Mouse (Mus musculus): ENCODE results near the gene Gls.

Gene Gls

DNA sequence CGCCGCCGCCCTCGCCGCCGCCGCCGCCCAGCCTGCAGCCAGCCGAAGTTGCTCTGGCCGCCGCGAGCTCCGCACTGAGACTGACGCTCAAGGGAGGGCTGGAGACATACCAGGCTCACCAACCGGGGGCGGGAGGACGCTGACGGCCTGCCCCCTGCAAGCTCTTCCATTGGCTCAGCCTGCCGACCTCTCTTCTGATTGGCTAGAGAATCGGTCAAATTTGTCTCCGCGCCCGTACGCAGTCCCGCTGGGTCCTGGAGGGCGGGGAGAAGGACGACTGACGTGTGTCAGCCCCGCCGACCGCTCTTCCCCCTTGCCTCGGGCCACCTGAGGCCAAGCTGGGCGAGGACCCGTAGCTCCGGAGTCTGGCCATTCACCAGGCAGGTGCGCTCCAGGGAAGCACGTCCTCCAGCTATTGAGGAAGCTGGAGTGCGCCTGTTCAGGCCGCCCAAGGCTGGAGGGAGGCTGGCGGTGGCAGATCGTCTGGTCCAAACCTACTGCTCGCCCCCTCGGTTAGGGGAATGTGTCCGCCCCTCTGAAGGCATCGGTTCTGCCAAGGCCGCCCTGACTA is at the start of gene Gls:
Gene Gls, minus strand, starts transcription at position 90 of the 571 bp plus-strand sequence.
- DNase-seq = peak; percentile 97

DNA sequence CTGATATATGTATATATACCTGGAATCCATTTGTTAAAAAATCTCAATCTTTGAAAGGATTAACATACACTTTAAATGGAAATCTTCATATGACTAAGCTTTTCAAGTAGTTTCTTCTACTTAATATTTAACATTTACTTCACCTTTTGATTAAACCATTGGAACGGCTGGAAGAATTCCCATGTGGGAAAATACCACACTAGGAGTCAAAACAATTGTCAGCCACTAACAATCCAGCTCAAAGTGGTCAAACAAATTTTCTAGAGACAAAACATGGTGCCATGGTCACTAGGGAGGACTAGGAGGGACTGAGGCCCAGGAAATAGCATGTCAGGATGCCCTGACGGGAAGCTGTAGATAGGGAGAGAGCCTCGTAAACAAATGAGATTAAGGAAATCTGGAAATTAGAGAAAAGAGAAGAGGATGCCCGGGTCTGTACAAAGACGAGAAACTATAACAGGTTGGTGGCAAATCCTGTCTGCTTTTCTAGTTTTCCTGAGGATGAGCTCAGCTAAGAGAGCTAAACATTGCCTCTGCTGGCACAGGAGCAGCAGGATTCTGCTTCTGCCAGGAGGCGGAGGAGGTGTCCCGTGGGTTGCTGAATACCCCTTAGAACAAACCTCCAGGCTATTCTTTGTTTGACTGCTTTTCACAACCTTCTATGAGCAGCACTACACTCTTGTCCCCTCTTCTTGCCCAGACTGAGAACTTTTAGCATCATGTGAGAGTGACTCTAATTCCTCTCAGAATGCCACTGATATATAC is 47.0 kb upstream of the Gls start:
- DNase-seq = no peak

DNA sequence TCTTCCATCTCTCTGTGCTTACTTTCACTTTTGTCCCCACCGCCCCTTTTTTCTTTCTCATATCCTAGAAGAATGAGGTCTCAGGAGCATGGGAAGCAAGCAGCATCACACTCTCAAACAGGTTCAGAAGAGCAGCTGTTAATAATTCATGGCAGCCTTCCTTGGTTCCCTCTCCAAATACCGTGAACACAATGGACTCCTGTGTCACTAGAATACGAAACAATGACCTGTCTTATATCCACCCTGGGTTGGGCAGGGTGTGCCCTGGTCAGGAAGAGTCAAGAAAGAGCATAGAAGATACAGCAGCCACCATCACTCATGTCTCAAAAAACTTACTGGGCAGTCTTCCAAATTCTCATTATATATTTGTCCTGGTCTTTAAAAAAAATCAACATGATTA is 46.3 kb upstream of the Gls start:
- no peak for DNase-seq

DNA sequence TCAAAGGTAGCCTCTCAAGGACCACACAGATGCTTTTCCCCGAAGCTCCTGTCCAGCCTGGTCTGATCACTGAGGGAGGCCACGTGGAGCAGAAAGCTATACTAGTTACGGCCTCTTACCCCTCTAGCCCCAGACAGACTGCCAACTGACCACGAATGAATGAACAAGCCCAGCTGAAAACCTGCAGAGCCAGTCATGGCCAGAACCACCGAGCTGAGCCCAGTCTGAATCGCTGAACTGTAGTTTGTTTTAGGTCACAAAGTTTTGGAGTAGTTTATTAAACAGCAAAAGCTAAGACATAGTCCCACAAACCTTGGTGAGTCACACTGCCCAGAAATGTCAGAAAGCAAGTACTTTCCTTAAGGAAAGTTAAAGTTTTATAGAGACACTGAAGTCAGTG is 45.0 kb upstream of the Gls start:
- peak; percentile 81 for DNase-seq

DNA sequence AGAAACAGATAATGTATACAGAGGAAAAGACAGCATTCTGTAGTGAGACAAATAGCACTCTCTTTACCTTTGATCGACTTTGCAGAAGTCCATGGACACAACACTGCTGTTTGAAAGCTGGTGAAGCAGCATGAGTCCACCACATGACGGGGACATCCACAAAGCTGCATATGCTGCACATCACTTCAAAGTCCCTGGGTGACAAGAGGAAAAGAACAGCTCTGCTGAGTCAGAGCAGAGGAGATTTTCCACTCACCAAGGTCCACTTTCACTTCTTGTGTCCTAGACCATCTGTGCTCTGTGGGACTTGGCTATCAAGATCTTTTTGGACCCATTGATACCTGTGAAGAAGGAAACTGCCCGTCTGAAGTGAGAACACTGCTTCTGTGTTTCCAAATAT is 41.2 kb upstream of the Gls start:
- DNase-seq = no peak

DNA sequence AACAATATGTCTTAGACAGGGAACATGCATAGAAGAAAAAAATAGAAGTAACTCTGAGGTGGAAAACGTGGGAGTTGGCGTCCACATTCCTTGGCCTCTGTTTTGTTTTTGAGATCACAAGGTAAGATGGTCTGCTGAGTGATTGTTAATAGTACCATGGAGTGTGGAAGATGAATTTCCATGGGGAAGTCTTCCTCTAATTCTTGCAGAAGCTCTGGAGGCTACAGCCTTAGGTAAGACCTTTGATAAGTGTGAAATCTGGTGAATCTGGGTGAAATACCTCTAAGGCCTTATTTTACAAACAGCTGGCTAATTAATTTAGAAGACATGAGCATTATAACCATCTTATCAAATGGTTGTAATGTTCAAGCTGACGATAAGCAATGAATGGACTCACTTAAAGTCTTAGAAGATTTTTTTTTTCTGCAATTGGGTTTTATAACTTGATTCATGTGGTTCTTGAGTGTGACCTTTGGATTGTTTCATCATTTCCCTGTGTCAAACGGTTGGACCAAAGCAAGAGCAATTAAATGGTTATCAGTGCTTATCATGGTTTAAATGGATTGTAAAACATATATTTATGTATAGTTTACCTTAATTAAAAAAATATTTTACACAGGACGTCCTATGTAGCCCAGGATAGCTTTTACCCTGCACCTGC is 39.1 kb upstream of the Gls start:
- DNase-seq = no peak

DNA sequence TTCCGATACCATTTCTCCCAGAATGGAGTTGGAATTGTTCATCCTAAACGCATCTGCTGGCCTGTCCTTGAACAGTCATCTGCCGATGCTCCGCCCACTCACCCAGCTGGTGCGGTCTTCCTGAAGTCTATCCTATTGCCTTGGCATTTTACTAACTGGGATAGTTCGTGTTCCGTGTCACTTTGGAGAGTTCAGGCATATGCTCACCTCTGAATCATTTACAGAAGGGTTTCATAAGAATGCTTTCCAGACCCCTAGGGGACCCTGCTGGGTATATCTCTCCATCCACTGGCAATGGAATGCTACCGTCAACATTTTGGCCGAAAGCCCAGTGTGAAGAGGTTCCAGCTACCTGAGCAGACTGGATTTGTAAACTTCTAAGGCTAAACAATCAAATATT is 37.3 kb upstream of the Gls start:
- peak; percentile 76 for DNase-seq

DNA sequence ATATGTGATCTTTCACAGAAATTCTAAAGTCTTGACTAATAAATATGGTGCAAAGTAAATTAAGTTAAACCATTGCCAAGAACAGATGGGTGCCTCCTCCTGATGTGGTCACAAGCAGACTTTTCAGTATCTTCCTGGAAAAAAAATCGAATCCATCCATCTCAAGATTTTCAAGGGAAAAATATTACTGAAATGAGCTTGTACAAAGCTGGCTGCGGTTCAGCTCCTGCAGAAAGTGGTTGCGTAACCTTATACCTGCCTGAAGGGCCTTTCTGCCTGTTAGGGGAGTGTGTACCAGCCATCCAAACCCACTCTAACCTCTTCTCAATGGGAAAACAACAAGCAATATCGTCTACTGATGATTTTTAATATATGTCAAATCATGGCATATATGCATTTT is 36.6 kb upstream of the Gls start:
- no peak for DNase-seq

DNA sequence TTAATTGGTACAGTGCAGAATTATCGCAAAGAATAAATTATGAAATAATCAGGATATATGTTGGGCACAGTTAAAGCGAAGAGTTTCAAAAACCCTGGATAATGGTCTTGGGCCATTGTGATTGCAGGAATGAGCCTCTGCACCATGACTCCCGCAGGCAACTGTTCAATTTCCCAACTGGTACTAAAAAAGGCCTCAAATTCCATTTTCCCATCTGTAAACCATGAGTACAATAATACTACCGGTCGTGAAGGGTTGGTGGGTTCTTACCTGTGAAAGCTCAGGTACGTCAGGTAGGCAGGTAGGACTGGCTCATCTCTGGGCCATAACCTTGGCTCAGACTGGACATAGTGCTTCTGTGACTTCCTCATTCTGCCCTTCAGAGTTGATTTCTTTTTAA is 35.0 kb upstream of the Gls start:
- no peak for DNase-seq

DNA sequence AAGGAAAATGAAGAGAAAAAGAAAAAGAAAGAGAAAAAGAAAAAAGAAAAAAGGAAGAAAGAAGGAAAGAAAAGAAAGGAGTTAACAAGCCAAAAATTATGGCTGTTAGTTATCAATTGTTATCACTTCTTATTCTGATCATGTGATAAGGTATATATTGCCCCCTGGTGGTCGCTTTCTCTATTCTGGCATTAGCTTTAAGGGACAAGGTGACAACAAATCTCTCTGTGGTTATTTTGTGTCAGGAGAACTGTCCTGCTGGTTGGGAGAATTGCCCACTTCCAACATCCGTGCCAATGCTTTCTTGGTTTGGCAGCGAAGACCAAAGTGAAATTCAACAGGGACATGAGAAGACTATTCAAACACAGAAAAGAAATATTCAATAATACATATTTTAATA is 34.6 kb upstream of the Gls start:
- peak; percentile 79 for DNase-seq

DNA sequence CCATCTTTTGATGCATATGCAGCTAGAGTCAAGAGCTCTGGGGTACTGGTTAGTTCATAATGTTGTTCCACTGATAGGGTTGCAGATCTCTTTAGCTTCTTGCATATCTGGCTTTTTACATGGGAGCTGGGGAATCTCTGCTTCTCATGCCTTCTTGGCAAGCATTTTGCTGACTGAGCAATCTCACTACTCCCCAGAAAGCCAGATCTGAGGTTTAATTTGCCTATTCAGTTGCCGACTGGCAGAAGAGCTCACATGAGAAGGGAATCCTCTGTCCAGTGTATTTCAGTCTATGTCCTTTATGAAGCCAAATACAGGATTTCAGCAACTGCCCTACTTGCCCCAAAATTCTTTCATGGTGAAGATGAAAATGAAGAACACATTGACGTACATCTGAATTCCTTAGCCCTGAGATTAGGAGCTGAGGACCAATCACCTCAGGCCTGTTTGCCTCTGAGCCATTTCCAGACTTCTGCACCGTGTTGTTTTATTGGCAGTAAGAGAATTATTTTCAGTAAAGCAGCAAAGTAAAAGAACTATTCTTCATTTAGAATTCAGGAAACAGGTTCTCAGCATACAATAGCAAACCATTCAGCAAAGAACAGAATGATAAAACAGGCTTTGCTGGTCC is 33.0 kb upstream of the Gls start:
- no peak for DNase-seq

DNA sequence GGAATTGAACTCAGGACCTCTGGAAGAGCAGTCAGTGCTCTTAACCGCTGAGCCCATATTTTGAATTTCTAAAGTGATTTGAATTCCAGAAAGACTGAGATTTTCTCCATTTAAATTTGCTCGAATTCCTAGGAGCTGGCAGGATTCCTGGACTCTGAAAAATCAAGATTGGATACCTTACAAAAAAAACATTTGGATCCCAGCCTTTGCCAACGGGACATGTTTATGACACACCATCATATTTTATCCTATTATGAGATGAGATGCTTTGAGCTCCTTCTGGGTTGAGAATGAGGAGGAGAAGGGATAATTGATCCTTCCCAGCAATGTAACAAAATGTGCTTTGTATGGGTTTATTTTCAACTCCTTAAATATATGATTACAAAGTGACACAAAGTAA is 31.3 kb upstream of the Gls start:
- no peak for DNase-seq

DNA sequence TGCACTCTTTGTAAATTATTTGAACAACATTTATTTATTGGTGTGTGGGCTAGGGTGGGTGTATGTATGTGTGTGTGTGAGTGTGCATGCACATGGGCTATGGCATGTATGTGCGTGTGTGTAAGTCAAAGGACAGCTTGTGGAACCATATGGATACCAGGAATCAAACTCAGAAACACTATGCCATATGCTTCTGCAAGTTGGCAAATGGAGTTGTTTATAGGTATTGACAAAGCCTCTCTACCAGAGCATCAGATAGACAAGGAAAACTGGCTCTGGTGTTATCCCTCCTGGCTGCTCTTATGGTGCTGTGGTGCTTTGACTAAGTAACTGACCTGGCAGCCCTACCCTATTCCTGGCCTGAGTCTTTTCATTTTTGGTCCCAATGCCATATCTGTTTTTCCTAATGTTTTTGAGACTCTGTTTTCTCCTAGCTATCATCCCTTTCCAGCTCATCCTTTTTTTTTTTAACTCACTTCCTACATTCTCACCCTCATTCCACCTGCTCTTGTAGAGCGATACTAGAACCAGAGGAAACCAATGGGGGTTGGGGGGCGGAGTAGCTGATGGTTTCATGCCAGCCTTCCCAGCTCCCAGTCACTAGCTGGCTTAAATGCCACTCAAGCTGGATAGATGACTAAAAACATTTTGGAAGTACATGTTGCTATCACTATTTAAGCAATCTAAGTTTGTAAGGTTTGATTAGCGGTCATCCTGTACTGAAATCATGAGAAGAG is 27.5 kb upstream of the Gls start:
- DNase-seq = no peak

DNA sequence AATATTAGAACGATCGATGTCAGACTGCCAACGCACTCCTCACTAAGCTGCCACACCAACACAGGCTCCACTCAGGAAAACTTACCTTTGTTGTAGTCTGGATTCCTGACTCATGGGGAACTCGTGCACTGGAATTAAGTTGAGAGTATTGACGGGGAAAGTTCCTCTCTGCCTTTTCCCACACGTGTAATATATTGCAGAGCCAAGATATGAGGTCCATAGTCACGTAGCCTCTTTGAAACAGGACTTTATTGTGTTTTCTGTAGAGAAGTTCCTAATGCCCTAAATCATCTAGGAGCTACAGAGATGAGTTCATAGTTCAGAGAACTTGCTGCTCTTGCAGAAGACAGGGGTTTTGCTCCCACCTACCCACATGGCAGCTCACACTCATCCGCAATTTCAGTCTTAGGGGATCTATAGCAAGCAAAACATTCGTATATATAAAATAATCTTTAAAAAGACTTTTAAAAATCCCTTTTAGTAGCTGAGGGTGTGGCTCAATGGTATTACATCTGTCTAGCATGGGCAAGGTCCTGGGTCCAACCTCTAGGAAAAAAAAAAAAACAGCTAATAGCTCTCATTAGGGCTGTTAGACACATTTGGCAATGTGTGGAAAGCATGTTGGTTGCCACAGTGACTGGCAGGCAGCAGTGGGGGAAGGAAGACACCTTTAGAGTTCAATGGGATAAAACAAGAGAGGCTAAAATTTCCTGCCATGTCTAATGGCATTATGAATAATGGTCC is 25.1 kb upstream of the Gls start:
- no peak for DNase-seq

DNA sequence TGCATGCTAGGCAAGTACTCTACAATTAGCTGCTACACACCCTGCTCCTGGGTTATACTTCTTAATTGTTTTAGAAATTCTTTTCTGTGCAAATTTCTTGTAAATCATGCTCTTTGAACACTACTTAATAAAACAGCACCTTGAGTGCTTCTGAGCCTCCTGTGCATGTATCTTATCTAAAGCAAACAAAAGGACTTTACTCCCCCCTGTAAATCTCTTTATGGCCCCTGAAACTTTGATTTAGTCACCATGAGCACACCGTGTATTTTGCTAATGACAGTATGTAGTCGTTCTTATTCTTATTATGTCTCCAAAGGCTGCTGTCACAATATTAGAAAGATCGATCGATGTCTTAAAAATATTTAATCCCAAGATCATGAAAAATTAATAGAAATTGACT is 23.9 kb upstream of the Gls start:
- no peak for DNase-seq

DNA sequence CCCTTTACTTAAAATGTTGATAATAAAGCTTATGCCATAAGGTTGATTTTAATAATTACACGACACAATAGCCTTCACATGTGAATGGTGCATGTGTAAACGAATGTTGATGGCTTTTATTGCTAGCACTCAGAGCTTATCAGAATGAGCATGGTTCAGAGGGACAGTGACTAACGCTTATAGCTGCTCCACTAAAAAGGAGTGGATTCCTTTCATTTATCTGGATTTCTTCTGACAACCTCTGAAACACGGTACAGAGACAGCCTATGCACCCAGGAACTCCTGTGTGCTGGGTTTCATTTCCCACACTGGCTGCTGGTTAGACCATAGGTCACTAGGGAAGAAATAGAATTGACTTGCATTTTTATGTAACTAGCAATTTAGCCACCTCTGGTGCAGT is 23.2 kb upstream of the Gls start:
- DNase-seq = no peak

DNA sequence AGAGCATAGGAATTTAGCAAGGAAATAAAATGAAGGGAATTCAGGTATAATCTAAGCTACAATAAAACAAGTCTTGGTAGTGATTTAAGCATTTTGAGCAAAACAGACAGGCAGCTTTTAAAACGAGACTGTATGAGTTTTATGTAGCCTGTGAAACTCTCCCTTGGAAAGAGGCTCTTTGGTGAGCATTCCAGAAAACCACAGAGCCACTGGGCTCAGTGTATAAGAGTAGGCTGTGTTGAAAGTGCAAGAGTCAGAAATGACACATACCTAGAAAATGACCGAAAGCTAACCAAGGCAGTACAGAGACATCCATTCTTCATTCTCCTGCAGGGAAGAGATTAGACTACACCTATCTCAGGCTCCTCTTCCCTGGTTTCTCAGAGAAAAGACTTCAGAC is 21.4 kb upstream of the Gls start:
- no peak for DNase-seq

DNA sequence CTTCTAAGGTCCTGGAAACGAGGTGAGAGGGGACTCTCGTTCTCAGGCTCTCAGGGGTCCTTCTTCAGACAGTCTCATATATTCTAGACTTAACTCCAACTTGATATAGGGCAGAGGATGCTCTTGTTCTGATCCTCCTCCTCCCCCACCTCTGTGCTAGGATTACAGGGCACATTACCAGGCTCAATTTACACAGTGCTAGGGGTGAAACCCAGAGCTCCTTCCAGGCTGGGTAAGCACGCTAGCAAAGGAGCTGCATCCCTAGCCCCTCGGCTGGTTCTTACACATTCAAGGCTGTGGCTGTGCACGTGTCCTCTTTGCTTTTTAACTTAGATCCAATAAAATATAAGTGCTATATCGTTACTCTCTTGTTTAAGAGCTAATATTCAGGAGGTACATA is 20.4 kb upstream of the Gls start:
- DNase-seq = no peak

DNA sequence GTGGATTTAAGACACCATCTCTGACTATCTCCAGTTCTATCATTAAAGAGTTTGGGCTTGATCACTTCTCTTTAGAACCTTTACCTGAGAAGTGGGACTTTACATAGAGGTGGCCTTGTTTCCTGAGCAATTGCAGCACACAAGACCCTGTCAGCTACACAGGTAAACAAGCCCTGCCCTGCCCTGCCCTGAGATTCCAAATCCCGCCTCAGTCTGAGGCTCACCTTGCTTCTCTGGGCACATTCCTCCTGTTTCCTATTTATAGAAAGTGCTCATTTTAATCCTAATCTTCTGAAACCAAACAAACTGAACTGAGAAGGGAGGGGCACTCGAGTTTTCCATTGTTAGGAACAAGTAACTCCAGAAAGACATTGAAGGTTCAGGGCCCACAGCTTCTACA is 19.4 kb upstream of the Gls start:
- no peak for DNase-seq

DNA sequence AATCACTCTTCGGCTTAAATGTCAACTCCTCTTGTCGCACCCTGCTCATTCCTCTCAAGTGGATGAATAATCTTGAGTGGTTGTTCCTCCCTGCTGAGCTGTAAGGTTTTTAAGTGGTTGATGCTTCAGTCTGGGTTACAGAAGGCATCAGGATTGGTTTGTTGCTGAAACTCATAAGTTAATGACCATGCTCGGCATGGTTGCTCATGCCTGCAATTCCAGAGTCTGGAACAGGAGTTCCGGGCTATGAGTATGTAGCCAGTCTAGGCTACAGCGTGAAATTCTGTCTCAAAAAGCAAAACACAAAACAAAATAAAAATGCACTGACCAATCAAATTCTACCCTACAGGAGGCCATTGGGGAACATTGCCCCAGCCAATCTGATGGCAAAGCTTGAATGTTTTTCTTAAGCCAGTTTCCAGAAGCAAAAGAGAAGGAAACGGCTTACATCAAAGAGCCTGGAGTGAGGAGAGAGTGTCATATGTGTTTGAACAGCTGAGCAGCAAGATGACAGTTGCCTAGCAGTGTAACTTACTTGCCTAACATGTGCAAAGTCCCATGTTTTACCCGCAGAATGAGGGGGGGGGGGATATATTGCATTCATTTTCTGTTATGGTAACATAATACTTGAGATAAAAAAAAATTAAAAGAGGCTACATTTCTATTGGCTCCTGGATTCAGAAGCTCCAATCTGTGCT is 18.2 kb upstream of the Gls start:
- DNase-seq = peak; percentile 39

DNA sequence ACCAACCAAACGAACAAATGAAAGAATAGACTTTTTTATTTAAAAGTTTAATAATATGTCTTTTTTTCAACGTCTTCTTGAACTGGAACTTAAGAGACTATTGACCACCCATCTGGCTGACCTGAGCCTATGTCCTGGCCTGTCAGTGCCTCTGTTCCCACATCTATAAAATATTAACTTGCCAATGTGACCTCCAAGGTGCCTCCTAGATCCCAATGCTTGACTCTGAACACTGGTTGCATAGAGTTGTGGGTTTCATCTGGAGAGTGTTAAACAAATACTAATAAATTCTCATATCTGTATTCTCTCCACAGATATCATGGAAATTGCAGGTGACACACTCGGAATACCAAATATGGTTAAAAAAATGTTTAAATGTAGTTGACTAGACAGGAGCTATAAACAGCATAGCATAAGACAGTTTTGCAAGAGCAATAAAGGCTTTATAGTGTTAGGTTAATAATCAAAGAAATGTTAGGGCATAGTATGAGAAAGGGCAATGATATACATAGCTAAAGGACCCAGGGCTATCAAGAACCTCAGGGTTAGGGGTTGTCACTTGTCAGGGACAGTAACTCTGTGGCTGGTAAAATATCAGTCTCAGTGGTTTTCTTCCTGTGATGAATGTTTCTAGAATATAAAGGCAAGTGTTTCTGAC is 16.0 kb upstream of the Gls start:
- DNase-seq = no peak

All from kidney, postnatal 10 days (tissue).